Mouse (Mus musculus): ENCODE data around the gene Tmem104.

Gene Tmem104

GRCm38 (mm10) chr11:115164976-115165374 lies 22.3 kb upstream of the Tmem104 start:
- DNase-seq (ENCODE audit: extremely low read depth, insufficient read length, low spot score): peak; percentile 74

GRCm38 (mm10) chr11:115166776-115167175 lies 20.5 kb upstream of the Tmem104 start:
- no peak for DNase-seq (ENCODE audit: extremely low read depth, insufficient read length, low spot score)

GRCm38 (mm10) chr11:115167631-115168249 lies 19.5 kb upstream of the Tmem104 start:
- DNase-seq (ENCODE audit: extremely low read depth, insufficient read length, low spot score): no peak

GRCm38 (mm10) chr11:115169430-115169829 lies 17.9 kb upstream of the Tmem104 start:
- DNase-seq (ENCODE audit: extremely low read depth, insufficient read length, low spot score): no peak

GRCm38 (mm10) chr11:115171125-115171524 lies 16.2 kb upstream of the Tmem104 start:
- no peak for DNase-seq (ENCODE audit: extremely low read depth, insufficient read length, low spot score)

GRCm38 (mm10) chr11:115172825-115173287 lies 14.4 kb upstream of the Tmem104 start:
- DNase-seq (ENCODE audit: extremely low read depth, insufficient read length, low spot score): peak; percentile 77

- peak; percentile 42 for DNase-seq (ENCODE audit: extremely low read depth, insufficient read length, low spot score)
Observed at GRCm38 (mm10) chr11:115173549-115174339, 13.5 kb upstream of the Tmem104 start.

- DNase-seq (ENCODE audit: extremely low read depth, insufficient read length, low spot score): no peak
Observed at GRCm38 (mm10) chr11:115176399-115177190, 10.7 kb upstream of the Tmem104 start.

GRCm38 (mm10) chr11:115177559-115178195 lies 9.6 kb upstream of the Tmem104 start:
- DNase-seq (ENCODE audit: extremely low read depth, insufficient read length, low spot score): no peak

GRCm38 (mm10) chr11:115178766-115179165 lies 8.5 kb upstream of the Tmem104 start:
- no peak for DNase-seq (ENCODE audit: extremely low read depth, insufficient read length, low spot score)

GRCm38 (mm10) chr11:115179191-115179590 lies 8.1 kb upstream of the Tmem104 start:
- DNase-seq (ENCODE audit: extremely low read depth, insufficient read length, low spot score): no peak

GRCm38 (mm10) chr11:115179881-115180280 lies 7.4 kb upstream of the Tmem104 start:
- DNase-seq (ENCODE audit: extremely low read depth, insufficient read length, low spot score): no peak

GRCm38 (mm10) chr11:115181913-115182638 lies 5.2 kb upstream of the Tmem104 start:
- peak; percentile 58 for DNase-seq (ENCODE audit: extremely low read depth, insufficient read length, low spot score)

- DNase-seq (ENCODE audit: extremely low read depth, insufficient read length, low spot score): no peak
Observed at GRCm38 (mm10) chr11:115184973-115185372, 2.3 kb upstream of the Tmem104 start.

- no peak for DNase-seq (ENCODE audit: extremely low read depth, insufficient read length, low spot score)
Observed at GRCm38 (mm10) chr11:115187693-115188092, 406 bp downstream of the Tmem104 start, which contains the start of gene Nat9. Gene Nat9 (minus strand): TSS chr11:115187859.

GRCm38 (mm10) chr11:115188539-115189231 lies 1.4 kb downstream of the Tmem104 start:
- DNase-seq (ENCODE audit: extremely low read depth, insufficient read length, low spot score): no peak

- no peak for DNase-seq (ENCODE audit: extremely low read depth, insufficient read length, low spot score)
Observed at GRCm38 (mm10) chr11:115189304-115189703, 2.0 kb downstream of the Tmem104 start.

- DNase-seq (ENCODE audit: extremely low read depth, insufficient read length, low spot score): no peak
Observed at GRCm38 (mm10) chr11:115192180-115192579, 4.9 kb downstream of the Tmem104 start.

- DNase-seq (ENCODE audit: extremely low read depth, insufficient read length, low spot score): no peak
Observed at GRCm38 (mm10) chr11:115194693-115195092, 7.4 kb downstream of the Tmem104 start.
